Mouse (Mus musculus): Measurements from ENCODE around the gene Sgms1. TPM values are rescaled to one million over a fixed set of nuclear protein-coding genes. Genes with fewer than 3 reads are reported as not detected.

Sgms1 gene
- polyA plus RNA-seq, 1 experiment from 2014 or later = 14.3 TPM

DNA sequence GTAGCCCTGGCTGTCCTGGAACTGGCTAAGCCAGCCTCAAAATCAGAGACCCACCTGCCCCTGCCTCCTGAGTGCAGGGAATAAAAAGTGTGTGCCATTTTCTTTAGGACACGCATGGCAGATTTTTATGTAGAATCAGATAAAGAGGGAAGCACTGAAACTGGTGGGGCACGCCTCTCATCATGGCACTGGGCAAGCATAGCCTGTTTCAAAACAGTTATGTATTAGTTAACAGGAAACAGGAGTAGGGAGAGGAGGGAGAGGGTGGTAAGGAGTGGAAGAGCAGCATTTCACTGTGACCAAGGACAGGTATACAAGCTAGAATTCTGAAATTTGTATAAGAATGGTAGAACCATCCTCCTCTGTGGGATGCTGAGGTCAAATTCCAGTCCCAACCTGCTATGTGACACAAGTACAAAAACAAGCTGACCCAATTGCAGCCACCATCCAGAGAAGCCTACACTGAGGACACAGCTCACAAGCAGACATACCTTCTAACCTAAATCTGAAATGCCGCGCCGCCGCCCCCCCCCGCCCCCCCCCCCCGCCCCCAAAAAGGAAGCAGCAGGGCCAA is 149.0 kb downstream of the Sgms1 start:
- WGBS = 76% methylated on average over 8 of the region's 8 CpGs
- no peak for DNase-seq (ENCODE audit: low spot score)
- no peak overlapping the region for H3K27ac ChIP-seq
- no peak overlapping the region for H3K4me3 ChIP-seq
- H3K9me3 ChIP-seq (replicated peaks) = no peaks in the 10 kb centered on the region
- peaks cover 34% of the 10 kb centered on the region for H3K4me1 ChIP-seq
- no peaks in the 10 kb centered on the region for H3K36me3 ChIP-seq
- H3K27me3 ChIP-seq (ENCODE audit: low read depth, poor library complexity, severe bottlenecking) = no peaks in the 10 kb centered on the region

DNA sequence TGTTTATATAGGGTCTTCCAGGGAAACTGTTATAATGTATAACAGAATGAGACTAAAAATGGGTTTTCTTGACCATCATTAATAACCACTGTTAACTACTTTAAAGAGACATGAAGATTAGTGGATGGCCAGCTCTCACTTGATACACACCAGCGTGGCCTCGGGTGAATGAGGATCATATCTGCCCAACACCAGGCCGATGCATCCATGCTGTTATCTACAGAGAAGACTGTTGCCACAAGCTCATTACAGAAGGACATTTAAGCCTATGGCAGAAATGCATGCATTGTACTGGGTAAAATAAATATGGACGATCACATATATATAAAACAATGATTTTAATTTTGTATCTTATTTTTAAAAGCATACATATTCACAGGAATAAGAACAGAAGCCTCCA is 149.6 kb downstream of the Sgms1 start:
- H3K27ac ChIP-seq = no peak overlapping the region
- WGBS = 91% methylated on average over 4 of the region's 4 CpGs
- no peaks in the 10 kb centered on the region for H3K9me3 ChIP-seq (replicated peaks)
- no peak for DNase-seq (ENCODE audit: low spot score)
- no peaks in the 10 kb centered on the region for H3K36me3 ChIP-seq
- no peaks in the 10 kb centered on the region for H3K27me3 ChIP-seq (ENCODE audit: low read depth, poor library complexity, severe bottlenecking)
- peaks cover 40% of the 10 kb centered on the region for H3K4me1 ChIP-seq
- no peak overlapping the region for H3K4me3 ChIP-seq

DNA sequence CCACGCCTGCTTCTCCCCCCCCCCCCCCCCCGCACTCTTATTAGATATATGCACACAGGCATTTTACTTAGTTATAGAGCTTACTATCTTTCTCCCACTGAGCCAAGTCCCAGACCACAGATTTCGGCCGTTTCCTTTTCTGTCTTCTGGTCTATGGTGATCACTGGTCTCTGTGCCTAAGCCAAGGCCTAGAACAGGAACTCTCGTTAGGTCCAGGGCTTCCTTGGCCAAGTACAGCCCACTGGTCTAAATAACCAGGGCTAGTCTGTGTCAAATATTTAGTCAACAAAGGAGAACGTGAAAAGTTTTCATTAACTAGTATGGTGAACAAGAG is 150.1 kb downstream of the Sgms1 start:
- H3K4me1 ChIP-seq = peaks cover 45% of the 10 kb centered on the region
- 87% methylated on average over 6 of the region's 6 CpGs for WGBS
- no peak overlapping the region for H3K4me3 ChIP-seq
- H3K36me3 ChIP-seq = no peaks in the 10 kb centered on the region
- no peak for DNase-seq (ENCODE audit: low spot score)
- H3K27ac ChIP-seq = no peak overlapping the region
- H3K27me3 ChIP-seq (ENCODE audit: low read depth, poor library complexity, severe bottlenecking) = no peaks in the 10 kb centered on the region
- H3K9me3 ChIP-seq (replicated peaks) = no peaks in the 10 kb centered on the region

DNA sequence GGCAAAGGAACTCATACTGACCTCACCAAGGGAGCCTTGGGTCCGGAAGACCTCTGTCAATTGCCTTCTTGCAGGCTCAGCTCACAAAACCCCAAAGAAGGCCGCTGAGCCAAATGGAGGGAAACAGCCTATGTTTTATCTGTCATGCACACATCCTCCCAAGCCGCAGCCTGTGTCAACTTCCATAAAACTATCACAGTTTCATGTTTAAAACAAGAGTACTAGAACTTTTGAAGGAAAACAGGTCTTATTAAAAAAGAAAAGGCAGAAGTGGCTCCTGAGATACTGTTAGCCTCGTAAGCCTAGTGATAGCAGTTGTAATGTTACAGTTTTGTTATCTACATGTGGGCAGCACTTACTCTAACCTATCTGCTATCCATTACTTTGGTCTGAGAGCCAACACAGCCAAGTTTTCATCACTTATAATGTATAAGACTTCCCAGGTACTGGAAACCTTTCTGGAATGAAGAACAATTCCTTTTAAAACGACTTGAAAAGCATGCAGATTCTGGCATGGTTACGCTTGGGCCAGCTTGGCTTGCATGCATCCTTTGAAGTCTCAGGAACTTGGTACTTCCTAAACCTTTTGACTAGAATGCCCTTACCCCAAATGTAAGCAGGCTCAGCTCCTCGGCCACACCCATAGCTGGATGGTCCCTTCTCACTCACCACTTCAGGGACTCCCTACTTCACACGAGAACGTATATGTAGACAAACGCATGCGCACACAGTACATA is 150.6 kb downstream of the Sgms1 start:
- H3K36me3 ChIP-seq = no peaks in the 10 kb centered on the region
- 0 out of 2 replicates have a peak overlapping the region, but pooled peaks have one; percentile 36 for H3K27ac ChIP-seq
- DNase-seq (ENCODE audit: low spot score) = no peak
- H3K9me3 ChIP-seq (replicated peaks) = no peaks in the 10 kb centered on the region
- no peak overlapping the region for H3K4me3 ChIP-seq
- H3K27me3 ChIP-seq (ENCODE audit: low read depth, poor library complexity, severe bottlenecking) = no peaks in the 10 kb centered on the region
- H3K4me1 ChIP-seq = peaks cover 51% of the 10 kb centered on the region
- WGBS = 80% methylated on average over 11 of the region's 11 CpGs

- no peaks in the 10 kb centered on the region for H3K36me3 ChIP-seq
- peaks cover 54% of the 10 kb centered on the region for H3K4me1 ChIP-seq
- WGBS = 43% methylated on average over 5 of the region's 5 CpGs
- peak overlapping the region; percentile 58; the same call in 1 of the 2 replicates for H3K27ac ChIP-seq
- H3K9me3 ChIP-seq (replicated peaks) = no peaks in the 10 kb centered on the region
- H3K27me3 ChIP-seq (ENCODE audit: low read depth, poor library complexity, severe bottlenecking) = no peaks in the 10 kb centered on the region
- no peak overlapping the region for H3K4me3 ChIP-seq
- no peak for DNase-seq (ENCODE audit: low spot score)
These were observed 151.8 kb downstream of the Sgms1 start for GRCm38 (mm10) chr19:32237685-32238084.

DNA sequence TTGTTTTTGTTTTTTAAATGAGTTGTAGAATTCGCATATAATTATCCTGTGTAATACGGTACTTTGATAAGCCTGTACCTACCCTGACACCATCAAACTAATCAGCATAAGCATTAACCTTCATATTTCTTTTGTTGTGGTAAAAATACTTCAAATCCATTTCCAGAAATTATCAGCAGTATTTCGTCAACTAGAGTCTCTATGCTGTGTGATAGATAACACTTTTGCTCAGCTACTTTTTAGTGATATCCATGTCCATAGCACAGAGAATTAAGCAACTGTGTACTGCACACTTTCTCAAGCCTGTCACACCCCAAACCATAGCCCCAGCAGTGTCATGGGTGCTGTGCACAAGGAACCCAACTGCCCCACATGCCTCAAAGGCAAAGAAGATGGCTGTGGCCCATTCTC is 152.3 kb downstream of the Sgms1 start:
- Histone ChIP-seq H3K9me3 (replicated peaks) (no peaks in the 10 kb centered on the region), H3K36me3 (no peaks in the 10 kb centered on the region), H3K4me3 (no peak overlapping the region), H3K27me3 (ENCODE audit: low read depth, poor library complexity, severe bottlenecking) (no peaks in the 10 kb centered on the region), H3K4me1 (peaks cover 51% of the 10 kb centered on the region), H3K27ac (peak overlapping the region; percentile 58; the same call in 1 of the 2 replicates)
- DNase-seq (ENCODE audit: low spot score) = no peak
- 91% methylated on average over 3 of the region's 3 CpGs for WGBS

DNA sequence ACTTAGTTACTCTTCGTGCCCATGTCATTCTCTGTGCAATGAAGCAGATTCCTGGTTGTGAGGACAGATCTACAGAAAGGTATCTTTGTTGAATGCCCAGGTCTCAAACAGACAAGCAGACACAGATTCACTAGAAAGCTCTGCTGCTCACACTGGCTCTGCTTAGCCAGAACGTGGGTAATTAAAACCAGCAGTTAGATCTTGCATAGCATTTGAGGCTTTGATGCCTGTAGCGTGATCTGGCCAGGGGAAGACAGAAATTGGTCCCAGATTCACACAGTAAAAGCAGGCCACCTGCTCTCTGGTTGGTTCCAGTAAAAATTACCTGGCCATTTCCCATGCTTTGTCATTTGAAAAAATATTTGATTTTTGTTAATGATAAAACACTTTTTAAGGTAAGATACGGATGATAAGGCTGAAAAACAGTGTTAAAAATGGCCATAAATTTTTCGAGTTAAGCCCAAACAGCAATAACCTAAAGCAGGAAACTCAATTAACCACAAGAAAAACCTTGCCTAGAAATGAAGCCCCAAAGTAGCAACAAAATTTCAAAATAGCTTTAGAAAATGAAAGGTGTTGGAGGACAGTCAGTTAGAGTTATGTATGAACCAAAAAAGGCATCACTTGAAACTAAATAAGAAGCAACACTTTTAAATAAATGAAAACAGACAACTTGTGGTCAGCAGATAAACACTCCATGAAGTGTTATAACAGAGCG is 154.6 kb downstream of the Sgms1 start:
- H3K27me3 ChIP-seq (ENCODE audit: low read depth, poor library complexity, severe bottlenecking) = no peaks in the 10 kb centered on the region

DNA sequence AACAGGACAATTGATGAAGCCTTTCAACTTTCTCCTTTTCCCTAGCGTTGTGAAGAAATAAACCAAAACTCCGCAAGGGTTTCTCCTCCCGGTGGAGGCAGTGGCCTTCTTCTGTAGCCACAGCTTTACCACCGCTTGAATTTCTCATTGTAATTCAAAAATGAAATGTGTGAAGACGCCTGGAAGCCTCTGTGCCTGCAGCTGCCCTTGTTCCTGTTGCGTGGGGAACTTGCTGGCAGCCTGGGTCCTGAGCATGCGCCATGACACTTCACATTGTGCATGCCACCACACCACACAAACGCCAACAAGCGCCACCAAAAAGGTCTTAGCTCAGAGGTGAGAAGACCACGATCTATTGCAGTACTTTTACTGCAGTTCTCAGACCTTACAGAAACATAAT is 158.2 kb downstream of the Sgms1 start:
- 76% methylated on average over 10 of the region's 10 CpGs for WGBS
- no peak overlapping the region for H3K4me3 ChIP-seq
- no peaks in the 10 kb centered on the region for H3K27me3 ChIP-seq (ENCODE audit: low read depth, poor library complexity, severe bottlenecking)
- peaks cover 30% of the 10 kb centered on the region for H3K4me1 ChIP-seq
- H3K27ac ChIP-seq = no peak overlapping the region
- no peak for DNase-seq (ENCODE audit: low spot score)
- H3K9me3 ChIP-seq (replicated peaks) = no peaks in the 10 kb centered on the region
- no peaks in the 10 kb centered on the region for H3K36me3 ChIP-seq

More for the DNA sequence above, 154.6 kb downstream of the Sgms1 start:
- peaks cover 54% of the 10 kb centered on the region for H3K4me1 ChIP-seq
- no peaks in the 10 kb centered on the region for H3K9me3 ChIP-seq (replicated peaks)
- 52% methylated on average over 6 of the region's 6 CpGs for whole genome bisulfite sequencing
- peak; percentile 35 for DNase-seq (ENCODE audit: low spot score)
- H3K36me3 ChIP-seq = no peaks in the 10 kb centered on the region
- no peak overlapping the region for H3K27ac ChIP-seq
- H3K4me3 ChIP-seq = no peak overlapping the region

- Histone ChIP-seq H3K4me3 (no peak overlapping the region), H3K4me1 (peaks cover 28% of the 10 kb centered on the region), H3K36me3 (no peaks in the 10 kb centered on the region), H3K27me3 (ENCODE audit: low read depth, poor library complexity, severe bottlenecking) (no peaks in the 10 kb centered on the region), H3K27ac (no peak overlapping the region), H3K9me3 (replicated peaks) (no peaks in the 10 kb centered on the region)
- DNase-seq (ENCODE audit: low spot score) = no peak
- WGBS = 82% methylated on average over 5 of the region's 5 CpGs
These were observed 158.7 kb downstream of the Sgms1 start for GRCm38 (mm10) chr19:32230798-32231197.

DNA sequence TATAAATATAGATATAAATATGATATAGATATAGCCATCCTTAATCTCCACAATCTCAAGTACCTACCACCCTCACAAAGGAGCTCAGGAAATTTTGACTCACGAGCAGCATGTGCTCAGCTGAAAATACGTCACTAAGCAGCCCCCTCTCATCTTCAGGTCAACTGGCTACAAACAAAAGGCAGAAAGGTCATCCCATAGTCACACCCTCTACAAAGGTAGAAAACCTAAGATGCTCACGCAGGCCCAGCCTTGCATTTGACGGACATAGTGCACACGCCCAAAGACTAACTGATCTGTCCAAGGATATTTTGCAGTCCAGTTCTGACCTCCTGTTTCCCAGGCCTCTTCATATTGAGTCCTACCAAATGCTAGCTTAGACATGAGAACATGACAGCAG is 159.2 kb downstream of the Sgms1 start:
- Histone ChIP-seq H3K27ac (no peak overlapping the region), H3K4me3 (no peak overlapping the region), H3K4me1 (peaks cover 23% of the 10 kb centered on the region), H3K9me3 (replicated peaks) (no peaks in the 10 kb centered on the region), H3K27me3 (ENCODE audit: low read depth, poor library complexity, severe bottlenecking) (no peaks in the 10 kb centered on the region), H3K36me3 (no peaks in the 10 kb centered on the region)
- 91% methylated on average over 5 of the region's 5 CpGs for WGBS
- DNase-seq (ENCODE audit: low spot score) = no peak

GRCm38 (mm10) chr19:32229776-32230175 is 159.7 kb downstream of the Sgms1 start:
- no peaks in the 10 kb centered on the region for H3K9me3 ChIP-seq (replicated peaks)
- DNase-seq (ENCODE audit: low spot score) = no peak
- H3K4me1 ChIP-seq = peaks cover 18% of the 10 kb centered on the region
- no peaks in the 10 kb centered on the region for H3K27me3 ChIP-seq (ENCODE audit: low read depth, poor library complexity, severe bottlenecking)
- no peak overlapping the region for H3K27ac ChIP-seq
- H3K36me3 ChIP-seq = no peaks in the 10 kb centered on the region
- H3K4me3 ChIP-seq = no peak overlapping the region
- WGBS = 95% methylated on average over 5 of the region's 5 CpGs

DNA sequence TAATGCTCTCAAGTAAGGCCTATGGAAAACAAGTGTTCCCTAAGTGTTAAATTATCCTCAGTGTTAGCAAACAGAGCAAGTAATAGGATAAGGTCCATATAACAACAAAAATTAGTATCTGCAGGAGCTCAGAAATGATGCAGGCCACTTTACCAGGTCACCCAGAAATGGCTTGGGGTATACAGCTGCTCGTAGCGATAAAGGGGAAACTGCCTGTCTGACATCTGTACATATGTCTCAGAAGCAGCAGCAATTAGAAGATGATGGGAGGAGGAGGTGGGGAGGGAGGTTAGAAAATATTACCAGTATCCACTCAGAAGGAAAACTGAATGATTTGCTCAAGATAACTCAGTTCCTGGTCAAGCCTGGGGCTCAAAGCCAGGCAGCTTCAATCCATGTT is 162.3 kb downstream of the Sgms1 start:
- Histone ChIP-seq H3K27me3 (ENCODE audit: low read depth, poor library complexity, severe bottlenecking) (no peaks in the 10 kb centered on the region), H3K4me1 (peaks cover 5% of the 10 kb centered on the region; the same call in 1 of the 2 replicates), H3K36me3 (no peaks in the 10 kb centered on the region), H3K27ac (no peak overlapping the region), H3K9me3 (replicated peaks) (no peaks in the 10 kb centered on the region), H3K4me3 (no peak overlapping the region)
- WGBS = 94% methylated on average over 2 of the region's 2 CpGs
- DNase-seq (ENCODE audit: low spot score) = no peak

DNA sequence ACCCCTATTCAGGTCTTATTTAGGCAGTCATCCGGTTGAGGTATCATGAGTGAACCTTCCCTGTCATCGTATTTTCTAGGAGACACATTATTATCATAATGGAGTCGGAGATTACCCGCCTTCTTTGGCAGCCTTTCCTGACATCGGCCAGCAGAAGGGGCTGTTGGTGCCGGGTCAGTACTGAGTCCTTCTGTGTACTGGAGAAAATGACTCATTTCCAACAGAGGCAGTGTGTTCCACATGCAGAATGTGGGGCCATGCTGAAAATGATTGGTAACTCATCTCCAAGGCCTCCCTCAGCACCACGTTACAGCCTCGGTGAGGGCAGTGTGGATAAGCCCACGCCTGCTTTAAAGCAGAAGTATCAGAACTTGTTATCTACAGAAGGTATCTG is 164.4 kb downstream of the Sgms1 start:
- WGBS = 86% methylated on average over 9 of the region's 9 CpGs
- no peaks in the 10 kb centered on the region for H3K27me3 ChIP-seq (ENCODE audit: low read depth, poor library complexity, severe bottlenecking)
- H3K27ac ChIP-seq = no peak overlapping the region
- no peak for DNase-seq (ENCODE audit: low spot score)
- no peaks in the 10 kb centered on the region for H3K9me3 ChIP-seq (replicated peaks)
- H3K4me1 ChIP-seq = no peaks in the 10 kb centered on the region
- peaks cover 4% of the 10 kb centered on the region; the same call in 1 of the 2 replicates for H3K36me3 ChIP-seq
- H3K4me3 ChIP-seq = no peak overlapping the region

All from limb, embryonic 10.5 days (tissue).